Mouse (Mus musculus): ENCODE measurements around the gene Adad2. TPM values are rescaled to one million over a fixed set of nuclear protein-coding genes. Genes with fewer than 3 reads are reported as not detected.

The Adad2 gene
- total RNA-seq, 2 experiments from 2014 or later = 0.17 to 0.20 TPM

DNA sequence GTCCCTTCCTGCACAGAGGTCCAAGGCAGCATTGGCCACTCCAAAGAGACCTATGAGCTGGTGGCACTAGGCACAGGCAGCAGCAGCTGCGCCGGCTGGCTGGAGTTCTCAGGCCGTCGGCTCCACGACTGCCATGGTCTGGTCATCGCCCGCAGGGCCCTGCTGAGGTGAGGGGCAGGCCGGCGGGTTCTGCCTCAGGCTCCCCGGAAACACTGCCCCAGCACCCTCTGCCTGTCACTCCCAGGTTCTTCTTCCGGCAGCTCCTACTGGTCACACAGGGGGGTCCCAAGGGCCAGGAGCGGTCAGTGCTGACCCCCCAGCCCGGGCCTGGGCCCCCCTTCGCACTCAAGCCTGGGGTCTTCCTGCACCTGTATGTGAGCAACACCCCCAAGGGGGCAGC, 2.5 kb downstream of the Adad2 start:
- intact Hi-C loops (cut with DNase I) = no loop called here
- DNase-seq = no peak

- intact Hi-C loops (cut with DNase I) = no loop called here
- no peak for DNase-seq
Measured at GRCm38 (mm10) chr8:119616358-119616757, 3.8 kb downstream of the Adad2 start.

DNA sequence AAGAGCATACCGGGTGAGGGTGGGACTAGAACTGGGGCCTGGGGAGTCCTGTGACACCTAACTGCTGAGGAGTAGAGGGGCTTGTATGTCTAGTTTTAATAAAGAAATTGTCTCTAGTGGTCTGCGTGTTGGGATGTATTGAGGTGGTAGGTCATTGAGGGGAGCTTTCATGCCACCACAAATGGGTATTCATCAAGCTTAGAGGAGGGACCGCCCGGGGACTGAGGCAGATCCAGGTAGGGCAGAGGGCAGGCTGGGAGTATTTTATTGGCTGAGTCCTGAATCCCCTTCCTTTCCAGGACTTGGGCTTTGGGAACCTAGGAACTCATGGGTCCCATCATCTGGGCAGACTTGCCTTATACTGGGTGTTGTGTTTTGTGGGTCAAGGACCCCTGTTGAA, 4.3 kb downstream of the Adad2 start:
- intact Hi-C loops (cut with DNase I) = no loop called here

GRCm38 (mm10) chr8:119617586-119617985, 5.0 kb downstream of the Adad2 start:
- DNase-seq = no peak
- intact Hi-C loops (cut with DNase I) = no loop called here

More for the DNA sequence above, 4.3 kb downstream of the Adad2 start:
- no peak for DNase-seq

GRCm38 (mm10) chr8:119618887-119619286, 6.3 kb downstream of the Adad2 start:
- intact Hi-C loops (cut with DNase I) = no loop called here
- DNase-seq = no peak

GRCm38 (mm10) chr8:119620116-119620840, 7.7 kb downstream of the Adad2 start:
- DNase-seq = no peak
- intact Hi-C loops (cut with DNase I) = no loop called here

DNA sequence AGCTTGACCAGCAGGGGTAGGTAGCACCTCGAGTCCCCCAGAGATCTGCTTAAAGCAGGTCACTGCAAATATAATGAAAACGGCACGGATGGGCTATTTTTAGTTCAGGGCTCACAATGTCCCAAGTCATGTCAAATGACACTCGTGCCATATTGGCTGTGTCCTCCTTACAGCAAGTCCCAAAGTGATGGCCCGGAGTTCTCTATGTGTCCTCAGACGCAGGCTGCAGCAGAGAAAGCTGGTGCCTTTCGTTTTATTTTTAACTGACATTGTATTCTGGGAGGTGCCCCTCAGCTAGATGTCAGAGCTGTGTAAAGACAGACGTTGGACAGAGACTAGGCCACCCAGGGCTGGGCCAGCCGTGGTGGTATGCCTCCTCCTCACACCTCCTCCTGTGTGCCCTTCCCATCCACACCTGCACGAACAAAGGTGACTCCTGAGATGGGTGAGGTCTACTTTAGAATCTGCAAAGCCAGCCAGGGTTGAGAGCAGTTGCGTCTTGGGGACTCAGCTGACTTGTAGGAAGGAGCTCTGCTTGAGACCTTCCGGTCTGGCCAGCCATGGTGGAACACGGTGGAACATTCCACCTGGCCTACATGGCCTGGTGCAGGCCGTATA, 8.4 kb downstream of the Adad2 start:
- DNase-seq = no peak
- intact Hi-C loops (cut with DNase I) = no loop called here

DNA sequence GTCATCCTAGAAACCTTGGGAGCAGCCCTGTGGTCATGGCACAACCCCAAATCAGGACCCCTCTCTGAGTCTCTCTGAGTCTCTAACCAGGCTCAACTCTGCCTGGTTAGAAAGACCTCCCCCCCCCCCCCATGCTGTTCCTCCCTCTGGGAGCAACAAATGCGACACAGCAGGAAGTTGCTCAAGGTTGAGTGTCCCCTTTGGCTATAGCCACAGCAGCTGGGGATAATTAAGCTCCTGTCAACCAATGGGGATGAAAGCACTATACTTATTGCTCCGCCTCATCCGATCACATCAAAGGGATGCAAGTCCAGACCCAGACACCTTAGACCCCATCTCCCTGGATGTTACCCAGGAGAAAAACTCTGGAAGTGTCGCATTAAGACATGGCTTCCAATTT, 10.0 kb downstream of the Adad2 start:
- no peak for DNase-seq
- intact Hi-C loops (cut with DNase I) = no loop called here

- DNase-seq = peak in 1 of 2 experiments; percentile 14
- intact Hi-C loops (cut with DNase I) = no loop called here
Measured at GRCm38 (mm10) chr8:119623061-119623460, 10.5 kb downstream of the Adad2 start.

DNA sequence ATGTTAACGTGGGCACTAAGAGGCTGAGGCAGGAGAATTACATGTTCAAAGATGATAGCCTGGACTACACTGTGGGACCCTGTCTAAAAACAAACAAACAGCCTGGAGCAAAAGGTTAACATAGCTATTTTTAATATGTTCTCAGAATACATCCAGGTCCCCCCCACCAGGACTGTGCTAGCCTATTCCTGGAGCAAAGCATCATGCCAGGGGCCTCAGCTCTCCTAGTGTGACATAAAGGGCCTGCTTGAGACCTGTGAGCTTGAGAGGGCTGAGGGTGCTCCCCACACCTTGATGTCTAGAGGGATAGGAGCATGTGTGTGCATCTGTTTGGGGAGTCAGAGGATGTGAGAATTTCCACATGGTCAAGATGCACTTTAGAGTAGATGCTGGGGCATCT, 11.2 kb downstream of the Adad2 start:
- DNase-seq = peak in 1 of 2 experiments; percentile 17
- intact Hi-C loops (cut with DNase I) = no loop called here

DNA sequence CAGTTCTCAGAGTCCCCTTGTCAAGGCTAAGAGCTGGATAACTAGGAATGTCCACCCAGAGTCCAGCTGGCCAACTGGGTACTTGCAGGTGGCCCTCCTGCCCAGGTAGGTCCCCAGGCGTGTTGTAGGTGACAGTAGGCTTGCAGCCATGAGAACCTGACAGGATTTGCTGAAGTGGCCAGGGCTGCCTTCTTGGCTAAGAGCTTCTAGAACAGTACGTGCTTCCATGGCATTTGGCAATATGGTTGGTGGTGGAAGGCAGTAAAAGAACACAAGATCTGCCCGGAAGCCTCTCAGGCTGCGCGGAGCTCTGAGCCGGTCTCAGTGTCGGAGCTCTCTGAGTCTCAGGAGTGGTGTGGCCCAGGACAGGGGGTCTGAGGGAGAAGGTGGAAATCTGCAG, 12.4 kb downstream of the Adad2 start:
- intact Hi-C loops (cut with DNase I) = no loop called here
- DNase-seq = no peak

DNA sequence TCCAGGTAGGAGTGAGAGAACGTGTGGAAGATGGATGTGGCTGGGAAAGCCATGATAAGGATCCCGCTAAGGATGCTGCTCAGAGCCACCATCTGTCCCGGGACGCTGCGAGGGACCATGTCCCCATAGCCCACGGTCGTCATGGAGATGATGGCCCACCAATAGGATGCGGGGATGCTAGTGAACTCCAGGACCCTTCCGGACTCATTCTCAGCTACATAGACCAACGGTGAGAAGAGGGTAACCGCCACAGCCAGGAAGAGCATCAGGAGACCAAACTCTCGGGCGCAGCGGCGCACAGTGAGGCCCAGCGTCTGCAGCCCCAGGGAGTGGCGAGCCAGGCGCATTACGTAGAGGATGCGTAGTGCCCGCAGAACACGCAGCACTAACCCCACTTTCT, 13.2 kb downstream of the Adad2 start:
- intact Hi-C loops (cut with DNase I) = no loop called here
- no peak for DNase-seq

GRCm38 (mm10) chr8:119627199-119627598, 14.7 kb downstream of the Adad2 start:
- intact Hi-C loops (cut with DNase I) = no loop called here
- DNase-seq = no peak

DNA sequence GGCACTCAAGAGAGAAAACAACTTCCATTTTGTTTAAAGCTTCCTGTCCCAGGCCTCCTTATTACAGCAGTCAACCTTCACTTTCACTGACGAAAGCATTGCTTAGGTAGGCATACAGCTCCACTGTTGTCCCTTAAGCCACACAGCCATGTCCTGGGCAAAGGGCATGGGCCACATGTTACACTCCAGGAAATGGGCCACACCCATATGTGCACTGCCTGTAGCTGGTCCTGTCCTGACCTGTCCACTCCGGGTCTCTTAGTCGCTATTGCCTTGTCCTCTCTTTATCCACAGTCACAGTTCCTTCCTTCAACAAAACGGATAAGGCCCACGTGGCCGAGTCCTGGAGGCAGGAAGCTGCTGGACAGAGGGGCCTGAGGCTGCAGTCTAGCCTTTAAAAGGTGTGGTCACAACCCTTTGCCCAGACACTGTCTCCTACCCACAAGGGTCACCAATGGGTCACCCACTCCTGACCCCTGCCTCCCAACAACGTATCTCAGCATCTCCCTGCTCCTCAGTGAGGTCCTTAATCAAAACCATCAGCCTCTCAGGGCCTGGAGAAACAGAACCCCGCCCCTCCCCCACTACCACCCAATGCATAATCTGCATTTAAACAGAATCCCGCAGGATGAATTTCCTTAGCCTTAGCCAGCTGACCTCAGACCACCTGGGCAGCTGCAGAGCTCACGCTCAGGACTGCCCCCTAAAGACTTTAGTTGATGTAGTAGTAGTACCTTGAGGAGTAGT, 15.2 kb downstream of the Adad2 start:
- intact Hi-C loops (cut with DNase I) = no loop called here

GRCm38 (mm10) chr8:119630841-119631240, 18.3 kb downstream of the Adad2 start:
- intact Hi-C loops (cut with DNase I) = no loop called here

More for the DNA sequence above, 15.2 kb downstream of the Adad2 start:
- no peak for DNase-seq

DNA sequence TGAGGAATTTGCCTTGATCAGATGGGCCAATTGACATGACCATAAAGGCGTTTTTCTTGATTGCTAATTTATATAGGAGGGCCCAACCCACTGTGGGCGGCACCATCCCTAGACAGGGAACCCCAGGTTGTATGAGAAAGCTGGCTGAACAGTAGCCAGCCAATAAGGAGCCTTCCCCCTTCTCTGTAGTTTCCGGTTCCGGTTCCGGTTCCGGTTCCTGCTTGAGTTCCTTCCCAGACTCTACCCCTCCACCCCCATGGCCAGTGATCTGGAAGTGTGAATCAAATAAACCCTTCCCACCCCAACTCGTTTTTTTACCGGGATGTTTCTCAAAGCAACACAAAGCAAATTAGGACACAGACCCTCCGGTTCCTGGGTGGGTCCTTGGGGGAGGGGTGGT, 19.7 kb downstream of the Adad2 start:
- intact Hi-C loops (cut with DNase I) = no loop called here
- DNase-seq = no peak

More at GRCm38 (mm10) chr8:119630841-119631240, 18.3 kb downstream of the Adad2 start:
- no peak for DNase-seq

GRCm38 (mm10) chr8:119632909-119633308, 20.4 kb downstream of the Adad2 start:
- intact Hi-C loops (cut with DNase I) = no loop called here
- DNase-seq = no peak

DNA sequence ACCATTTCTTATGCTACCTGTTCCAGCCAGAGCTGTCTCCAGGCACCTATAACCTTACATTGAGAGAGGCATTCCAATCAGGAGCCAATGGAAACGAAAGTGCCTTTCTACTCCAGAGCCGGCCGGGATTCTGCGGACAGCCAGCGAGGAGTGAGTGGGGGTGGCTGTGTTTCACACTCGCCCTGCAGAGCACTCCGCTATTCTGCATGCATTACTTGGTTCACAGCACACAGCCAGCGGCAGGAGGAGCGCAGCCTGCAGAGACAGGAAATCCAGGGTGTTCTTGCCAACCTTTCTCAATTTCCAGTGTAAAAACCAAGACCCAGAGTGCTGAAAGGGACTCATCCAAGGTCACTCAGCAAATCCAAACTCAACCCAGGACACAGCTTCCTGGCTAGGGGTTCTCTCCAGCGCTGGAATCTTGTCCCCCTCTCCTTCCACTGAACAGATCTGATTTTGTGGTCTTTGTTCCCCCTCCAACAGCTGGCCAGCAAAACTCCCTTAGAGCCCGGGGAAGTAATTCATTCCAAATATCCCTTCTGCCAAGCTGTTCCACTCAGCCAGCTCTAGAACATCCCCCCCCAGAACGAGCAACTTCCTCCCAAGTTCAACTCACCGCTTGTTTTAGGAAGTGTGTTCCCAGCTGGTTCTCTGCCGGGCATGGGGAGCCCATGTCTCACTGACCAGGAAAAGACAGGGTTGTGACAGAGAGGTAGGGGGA, 22.2 kb downstream of the Adad2 start:
- no peak for DNase-seq
- intact Hi-C loops (cut with DNase I) = no loop called here

DNA sequence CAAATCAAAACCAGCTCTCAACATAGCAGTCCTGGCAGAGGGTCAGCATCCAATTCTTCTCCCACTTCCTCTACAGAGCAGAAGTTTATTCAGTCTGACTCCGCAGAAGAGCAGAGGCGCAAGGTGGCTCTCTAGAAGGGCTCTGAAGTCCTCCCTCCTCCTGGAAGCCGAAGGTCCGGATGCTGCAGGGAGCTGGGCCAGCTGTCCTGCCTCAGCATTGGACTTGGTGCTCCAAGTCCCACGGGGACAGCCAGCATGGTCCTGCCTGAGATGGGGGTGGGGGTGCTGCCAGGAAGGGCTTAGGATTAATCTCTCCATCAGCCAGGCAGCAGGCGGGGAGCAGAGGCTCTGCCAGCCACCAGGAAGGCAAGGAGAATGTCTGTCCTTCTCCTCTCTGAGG, 22.8 kb downstream of the Adad2 start, which contains the start of gene Kcng4:
Gene Kcng4, minus strand, starts transcription at position 303 of the 400 bp plus-strand sequence.
- no peak for DNase-seq
- intact Hi-C loops (cut with DNase I) = no loop called here

DNA sequence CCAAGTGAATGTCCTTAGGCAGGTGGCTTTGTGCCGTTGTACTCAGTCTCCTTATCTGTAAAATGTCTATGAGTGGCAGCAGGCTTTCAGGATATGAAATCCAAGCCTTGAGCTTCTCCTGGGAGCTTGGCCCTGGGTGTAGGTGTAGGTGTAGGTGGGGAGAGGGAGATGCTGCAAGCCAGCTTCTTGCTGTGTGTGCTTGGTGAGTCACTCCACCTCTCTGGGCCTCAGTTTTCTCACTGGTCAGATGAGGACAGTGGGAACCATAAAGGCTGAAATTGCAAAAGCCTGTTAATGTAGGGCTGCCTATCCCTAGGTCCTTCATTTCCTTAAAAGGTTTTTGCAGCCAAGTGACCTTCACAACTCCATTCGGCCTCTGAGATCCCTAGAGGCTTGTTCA, 23.4 kb downstream of the Adad2 start:
- intact Hi-C loops (cut with DNase I) = no loop called here
- DNase-seq = no peak

DNA sequence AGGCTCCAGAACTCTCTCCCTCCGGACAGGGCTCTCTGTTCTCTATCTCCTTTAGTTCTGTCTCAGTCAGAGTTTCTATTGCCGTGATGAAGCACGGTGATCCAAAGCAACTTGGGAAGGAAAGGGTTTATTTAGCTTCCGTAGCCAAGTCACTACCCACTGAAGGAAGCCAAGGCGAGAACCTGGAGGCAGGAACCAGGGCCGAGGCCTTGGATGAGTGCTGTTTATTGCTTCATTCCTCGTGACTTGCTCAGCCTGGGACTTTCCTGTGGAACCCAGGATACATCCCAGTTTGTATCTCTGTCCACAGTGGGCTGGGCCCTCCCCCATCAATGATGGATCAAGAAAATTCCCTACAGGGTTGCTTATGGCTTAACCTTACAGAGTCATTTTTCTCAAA, 24.2 kb downstream of the Adad2 start:
- no peak for DNase-seq
- intact Hi-C loops (cut with DNase I) = no loop called here

Data from gastrocnemius, postnatal 36 days (tissue).